Mouse (Mus musculus): ENCODE results near the gene Kctd15. TPM values are rescaled to one million over a fixed set of nuclear protein-coding genes. Genes with fewer than 3 reads are reported as not detected.

The Kctd15 gene
- polyA plus RNA-seq, 1 experiment from 2014 or later, result 24.7 TPM

- peak overlapping the region; percentile 91 for H3K4me2 ChIP-seq (ENCODE audit: low read length)
- peaks cover 10% of the 10 kb centered on the region; the same call in 1 of the 2 replicates for H3K4me1 ChIP-seq (replicated peaks; ENCODE audit: insufficient read depth, low read length)
- peak overlapping the region; percentile 94 for H3K9ac ChIP-seq (ENCODE audit: low read depth, low read length)
- peak; percentile 97 for DNase-seq (ENCODE audit: low spot score)
- H3K27ac ChIP-seq, result peak overlapping the region; percentile 99
- TF ChIP-seq CTCF (IDR thresholded peaks at IDR 0.05; ENCODE audit: low read depth), result peak; percentile 95
- peak; percentile 80 for ATAC-seq (replicated peaks; ENCODE audit: low FRiP score, low read depth)
- peak overlapping the region; percentile 78 for H3K4me3 ChIP-seq (replicated peaks; ENCODE audit: low read depth, low read length)
- no peaks in the 10 kb centered on the region for H3K36me3 ChIP-seq (ENCODE audit: insufficient read depth, low read length)
- no peaks in the 10 kb centered on the region for H3K9me3 ChIP-seq (replicated peaks; ENCODE audit: low read length)
- H3K27me3 ChIP-seq (ENCODE audit: insufficient read depth, low read length), result no peaks in the 10 kb centered on the region
- under 1% methylated on average over 57 of the region's 74 CpGs for WGBS
Measured at GRCm38 (mm10) chr7:34655086-34655839, 1.3 kb downstream of the Kctd15 start.

DNA sequence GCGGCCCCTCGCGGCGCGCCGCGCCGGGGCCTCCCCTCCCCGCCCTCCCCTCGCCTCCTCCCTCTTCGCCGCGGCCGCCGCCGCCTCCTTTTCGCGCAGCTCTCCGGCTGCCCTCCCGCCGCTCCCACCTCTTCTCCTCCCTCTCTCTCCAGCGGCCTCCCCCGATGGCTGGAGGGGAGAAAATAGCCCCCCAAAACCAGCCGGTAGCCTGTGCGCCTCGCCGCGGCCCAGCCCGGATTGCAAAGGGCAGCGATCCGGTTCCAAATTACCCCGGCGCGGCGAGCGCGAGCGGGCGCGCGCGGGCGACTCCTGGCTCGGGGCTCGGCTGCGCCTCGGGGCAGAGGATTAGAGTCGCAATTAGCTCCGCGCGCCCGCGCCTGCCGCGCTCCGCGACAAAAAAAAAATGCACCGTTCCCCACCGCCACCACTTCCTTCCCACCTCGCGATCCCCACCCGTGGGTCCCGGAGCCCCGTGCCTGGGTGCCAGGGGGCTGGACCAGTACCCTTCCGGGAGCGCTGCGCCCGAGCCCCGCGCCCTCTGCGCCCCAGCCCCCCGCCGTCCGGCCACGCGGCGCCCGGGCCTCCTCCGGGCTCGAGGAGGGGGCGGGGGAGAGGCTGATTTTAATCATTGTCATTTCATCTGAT lies 2.0 kb downstream of the Kctd15 start:
- under 1% methylated on average over 54 of the region's 81 CpGs for WGBS

DNA sequence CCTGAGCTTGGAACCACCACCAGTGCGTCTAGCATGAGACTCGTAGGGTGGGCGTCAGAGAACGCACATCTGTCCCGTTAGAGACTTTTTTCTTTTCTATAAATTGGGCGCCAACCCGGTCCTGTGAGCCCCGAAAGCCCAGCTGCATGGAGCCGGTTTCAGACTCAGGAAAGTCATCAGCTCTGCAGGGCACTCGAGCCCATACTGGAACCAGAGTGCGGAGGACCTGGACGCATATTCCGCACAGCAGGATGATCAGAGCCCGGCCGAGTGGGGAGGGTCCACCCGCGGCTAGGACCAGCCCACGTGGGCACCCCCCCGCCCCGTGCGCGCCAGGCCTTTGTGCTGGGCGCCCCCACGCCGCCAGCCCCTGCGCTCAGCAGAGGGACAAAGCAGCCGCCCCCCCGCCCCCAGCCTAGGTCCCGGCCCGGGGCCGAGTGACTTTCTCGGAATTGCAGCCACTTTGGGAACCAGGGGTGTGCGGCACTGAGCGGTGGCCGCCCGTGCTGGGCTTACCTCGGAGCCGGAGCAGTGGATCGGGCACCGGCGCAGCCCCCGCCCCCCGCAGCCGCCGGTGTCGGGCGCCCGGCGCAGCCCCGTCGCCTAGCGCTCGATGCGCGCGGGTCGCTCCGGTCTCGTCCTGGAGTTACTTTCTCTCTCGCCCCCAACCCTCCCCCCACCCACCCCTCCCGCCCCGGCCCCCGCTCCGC lies 2.6 kb downstream of the Kctd15 start:
- no peak for TF ChIP-seq CTCF (IDR thresholded peaks at IDR 0.05; ENCODE audit: low read depth)
- ATAC-seq (replicated peaks; ENCODE audit: low FRiP score, low read depth), result peak; percentile 44
- Histone ChIP-seq H3K27ac (peak overlapping the region; percentile 99), H3K36me3 (ENCODE audit: insufficient read depth, low read length) (peaks cover 10% of the 10 kb centered on the region), H3K4me1 (replicated peaks; ENCODE audit: insufficient read depth, low read length) (peaks cover 10% of the 10 kb centered on the region; the same call in 1 of the 2 replicates), H3K9me3 (replicated peaks; ENCODE audit: low read length) (no peaks in the 10 kb centered on the region), H3K9ac (ENCODE audit: low read depth, low read length) (peak overlapping the region; percentile 94), H3K4me3 (replicated peaks; ENCODE audit: low read depth, low read length) (peak overlapping the region; percentile 78), H3K4me2 (ENCODE audit: low read length) (peak overlapping the region; percentile 91), H3K27me3 (ENCODE audit: insufficient read depth, low read length) (no peaks in the 10 kb centered on the region)
- WGBS, result under 1% methylated on average over 54 of the region's 64 CpGs
- peak; percentile 41 for DNase-seq (ENCODE audit: low spot score)

More for the DNA sequence above, 2.0 kb downstream of the Kctd15 start:
- DNase-seq (ENCODE audit: low spot score), result peak; percentile 68
- 0 out of 2 replicates have a peak, but pooled peaks cover 4% of the 10 kb centered on the region for H3K36me3 ChIP-seq (ENCODE audit: insufficient read depth, low read length)
- no peaks in the 10 kb centered on the region for H3K27me3 ChIP-seq (ENCODE audit: insufficient read depth, low read length)
- H3K4me1 ChIP-seq (replicated peaks; ENCODE audit: insufficient read depth, low read length), result peaks cover 10% of the 10 kb centered on the region; the same call in 1 of the 2 replicates
- TF ChIP-seq CTCF (IDR thresholded peaks at IDR 0.05; ENCODE audit: low read depth), result no peak
- peak overlapping the region; percentile 99 for H3K27ac ChIP-seq
- H3K9me3 ChIP-seq (replicated peaks; ENCODE audit: low read length), result no peaks in the 10 kb centered on the region
- peak overlapping the region; percentile 94 for H3K9ac ChIP-seq (ENCODE audit: low read depth, low read length)
- H3K4me3 ChIP-seq (replicated peaks; ENCODE audit: low read depth, low read length), result peak overlapping the region; percentile 78
- peak; percentile 29 for ATAC-seq (replicated peaks; ENCODE audit: low FRiP score, low read depth)
- H3K4me2 ChIP-seq (ENCODE audit: low read length), result peak overlapping the region; percentile 91

- Histone ChIP-seq H3K36me3 (ENCODE audit: insufficient read depth, low read length) (peaks cover 19% of the 10 kb centered on the region), H3K9me3 (replicated peaks; ENCODE audit: low read length) (no peaks in the 10 kb centered on the region), H3K9ac (ENCODE audit: low read depth, low read length) (peak overlapping the region; percentile 94), H3K4me3 (replicated peaks; ENCODE audit: low read depth, low read length) (peak overlapping the region; percentile 78), H3K4me1 (replicated peaks; ENCODE audit: insufficient read depth, low read length) (peaks cover 10% of the 10 kb centered on the region; the same call in 1 of the 2 replicates), H3K27ac (peak overlapping the region; percentile 99), H3K4me2 (ENCODE audit: low read length) (peak overlapping the region; percentile 91), H3K27me3 (ENCODE audit: insufficient read depth, low read length) (no peaks in the 10 kb centered on the region)
- no peak for TF ChIP-seq CTCF (IDR thresholded peaks at IDR 0.05; ENCODE audit: low read depth)
- DNase-seq (ENCODE audit: low spot score) (peak; percentile 62), ATAC-seq (replicated peaks; ENCODE audit: low FRiP score, low read depth) (no peak)
- 2% methylated on average over 48 of the region's 48 CpGs for WGBS
Measured at GRCm38 (mm10) chr7:34652751-34653502, 3.6 kb downstream of the Kctd15 start.

DNA sequence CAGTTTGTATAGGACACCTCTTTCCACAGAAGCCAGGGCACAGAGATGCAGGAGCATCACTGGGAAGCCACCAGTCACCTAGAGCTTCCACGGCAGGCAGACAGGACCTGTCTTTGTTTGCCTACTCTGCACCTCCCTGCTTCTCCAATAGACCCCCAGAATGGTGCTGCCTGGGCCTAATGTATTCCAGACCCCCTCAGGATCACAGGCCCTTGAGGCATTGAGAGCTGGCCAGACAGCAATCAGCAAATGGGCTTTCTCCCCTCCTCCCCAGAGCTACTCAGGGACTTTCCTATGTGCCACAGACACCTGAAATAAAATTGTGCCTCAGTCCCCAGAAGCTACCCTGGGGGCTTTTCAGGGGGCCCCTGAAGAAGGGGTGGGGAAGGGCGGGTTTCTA lies 5.2 kb downstream of the Kctd15 start:
- ATAC-seq (replicated peaks; ENCODE audit: low FRiP score, low read depth) (no peak), DNase-seq (ENCODE audit: low spot score) (no peak)
- no peak for TF ChIP-seq CTCF (IDR thresholded peaks at IDR 0.05; ENCODE audit: low read depth)
- H3K4me2 ChIP-seq (ENCODE audit: low read length), result no peak overlapping the region; the same call in 1 of the 2 replicates
- no peak overlapping the region for H3K27ac ChIP-seq
- no peak overlapping the region for H3K4me3 ChIP-seq (replicated peaks; ENCODE audit: low read depth, low read length)
- no peak overlapping the region for H3K9ac ChIP-seq (ENCODE audit: low read depth, low read length)
- no peaks in the 10 kb centered on the region for H3K27me3 ChIP-seq (ENCODE audit: insufficient read depth, low read length)
- peaks cover 10% of the 10 kb centered on the region; the same call in 1 of the 2 replicates for H3K4me1 ChIP-seq (replicated peaks; ENCODE audit: insufficient read depth, low read length)
- peaks cover 19% of the 10 kb centered on the region for H3K36me3 ChIP-seq (ENCODE audit: insufficient read depth, low read length)
- 58% methylated on average over 2 of the region's 2 CpGs for WGBS
- no peaks in the 10 kb centered on the region for H3K9me3 ChIP-seq (replicated peaks; ENCODE audit: low read length)
